Mouse (Mus musculus): Measurements from ENCODE around the gene Ankib1. TPM values are rescaled to one million over a fixed set of nuclear protein-coding genes. Genes with fewer than 3 reads are reported as not detected.

Ankib1 gene
- polyA plus RNA-seq, 1 experiment from 2014 or later: 15.6 TPM

GRCm38 (mm10) chr5:3719371-3719770 is 83.4 kb downstream of the Ankib1 start:
- H3K36me3 ChIP-seq (ENCODE audit: poor library complexity, severe bottlenecking): peaks cover 40% of the 10 kb centered on the region
- no peak overlapping the region for H3K27ac ChIP-seq
- ATAC-seq: no peak
- no peaks in the 10 kb centered on the region for H3K27me3 ChIP-seq
- H3K4me2 ChIP-seq: no peak overlapping the region
- WGBS: 96% methylated on average over 4 of the region's 4 CpGs
- no peak overlapping the region for H3K9ac ChIP-seq
- no peaks in the 10 kb centered on the region for H3K9me3 ChIP-seq (replicated peaks)
- no peaks in the 10 kb centered on the region for H3K4me1 ChIP-seq
- no peak overlapping the region for H3K4me3 ChIP-seq

GRCm38 (mm10) chr5:3715800-3716199 is 86.9 kb downstream of the Ankib1 start:
- Histone ChIP-seq H3K27me3 (no peaks in the 10 kb centered on the region), H3K27ac (no peak overlapping the region), H3K4me1 (no peaks in the 10 kb centered on the region), H3K36me3 (ENCODE audit: poor library complexity, severe bottlenecking) (peaks cover 34% of the 10 kb centered on the region), H3K4me2 (no peak overlapping the region), H3K9ac (no peak overlapping the region), H3K9me3 (replicated peaks) (no peaks in the 10 kb centered on the region), H3K4me3 (no peak overlapping the region)
- no peak for ATAC-seq
- 96% methylated on average over 5 of the region's 5 CpGs for whole genome bisulfite sequencing

GRCm38 (mm10) chr5:3702180-3702579 is 100.5 kb downstream of the Ankib1 start:
- Histone ChIP-seq H3K9ac (no peak overlapping the region), H3K27me3 (no peaks in the 10 kb centered on the region), H3K4me3 (no peak overlapping the region), H3K9me3 (replicated peaks) (no peaks in the 10 kb centered on the region), H3K4me1 (no peaks in the 10 kb centered on the region), H3K4me2 (no peak overlapping the region), H3K36me3 (ENCODE audit: poor library complexity, severe bottlenecking) (peaks cover 40% of the 10 kb centered on the region), H3K27ac (no peak overlapping the region)
- 95% methylated on average over 4 of the region's 4 CpGs for WGBS
- no peak for ATAC-seq

- H3K9me3 ChIP-seq (replicated peaks): no peaks in the 10 kb centered on the region
- H3K9ac ChIP-seq: no peak overlapping the region
- ATAC-seq: no peak
- H3K27me3 ChIP-seq: no peaks in the 10 kb centered on the region
- no peak overlapping the region for H3K27ac ChIP-seq
- no peak overlapping the region for H3K4me2 ChIP-seq
- peaks cover 49% of the 10 kb centered on the region for H3K36me3 ChIP-seq (ENCODE audit: poor library complexity, severe bottlenecking)
- WGBS: 97% methylated on average over 5 of the region's 5 CpGs
- no peaks in the 10 kb centered on the region for H3K4me1 ChIP-seq
- H3K4me3 ChIP-seq: no peak overlapping the region
Measured at GRCm38 (mm10) chr5:3700025-3700424, 102.7 kb downstream of the Ankib1 start.

- Histone ChIP-seq H3K9me3 (replicated peaks) (no peaks in the 10 kb centered on the region), H3K27ac (no peak overlapping the region), H3K9ac (no peak overlapping the region), H3K4me1 (no peaks in the 10 kb centered on the region), H3K27me3 (no peaks in the 10 kb centered on the region), H3K36me3 (ENCODE audit: poor library complexity, severe bottlenecking) (peaks cover 69% of the 10 kb centered on the region), H3K4me2 (no peak overlapping the region), H3K4me3 (no peak overlapping the region)
- ATAC-seq: no peak
- WGBS: 74% methylated on average over 3 of the region's 3 CpGs
Measured at GRCm38 (mm10) chr5:3696031-3696430, 106.7 kb downstream of the Ankib1 start.

- ATAC-seq: no peak
- Histone ChIP-seq H3K27ac (no peak overlapping the region), H3K36me3 (ENCODE audit: poor library complexity, severe bottlenecking) (peaks cover 66% of the 10 kb centered on the region), H3K27me3 (no peaks in the 10 kb centered on the region), H3K4me2 (no peak overlapping the region), H3K9me3 (replicated peaks) (no peaks in the 10 kb centered on the region), H3K4me1 (no peaks in the 10 kb centered on the region), H3K4me3 (no peak overlapping the region), H3K9ac (no peak overlapping the region)
- WGBS: 87% methylated on average over 4 of the region's 4 CpGs
Measured at GRCm38 (mm10) chr5:3695191-3695590, 107.5 kb downstream of the Ankib1 start.

- ATAC-seq: no peak
- Histone ChIP-seq H3K36me3 (ENCODE audit: poor library complexity, severe bottlenecking) (peaks cover 75% of the 10 kb centered on the region), H3K27me3 (no peaks in the 10 kb centered on the region), H3K9ac (no peak overlapping the region), H3K4me3 (no peak overlapping the region), H3K27ac (no peak overlapping the region), H3K9me3 (replicated peaks) (no peaks in the 10 kb centered on the region), H3K4me1 (no peaks in the 10 kb centered on the region), H3K4me2 (no peak overlapping the region)
- 94% methylated on average over 9 of the region's 9 CpGs for whole genome bisulfite sequencing
Measured at GRCm38 (mm10) chr5:3692956-3693355, 109.8 kb downstream of the Ankib1 start.

GRCm38 (mm10) chr5:3691283-3691682 is 111.4 kb downstream of the Ankib1 start:
- H3K27ac ChIP-seq: no peak overlapping the region
- H3K27me3 ChIP-seq: no peaks in the 10 kb centered on the region
- H3K9ac ChIP-seq: no peak overlapping the region
- H3K36me3 ChIP-seq (ENCODE audit: poor library complexity, severe bottlenecking): peaks cover 71% of the 10 kb centered on the region
- no peaks in the 10 kb centered on the region for H3K4me1 ChIP-seq
- no peaks in the 10 kb centered on the region for H3K9me3 ChIP-seq (replicated peaks)
- no peak for ATAC-seq
- 96% methylated on average over 3 of the region's 3 CpGs for WGBS
- no peak overlapping the region for H3K4me3 ChIP-seq
- no peak overlapping the region for H3K4me2 ChIP-seq

- H3K4me2 ChIP-seq: no peak overlapping the region
Measured at GRCm38 (mm10) chr5:3688298-3688697, 114.4 kb downstream of the Ankib1 start.

GRCm38 (mm10) chr5:3669938-3670554 is 132.7 kb downstream of the Ankib1 start:
- Histone ChIP-seq H3K9ac (no peak overlapping the region), H3K27ac (no peak overlapping the region), H3K4me1 (no peaks in the 10 kb centered on the region), H3K9me3 (replicated peaks) (no peaks in the 10 kb centered on the region), H3K36me3 (ENCODE audit: poor library complexity, severe bottlenecking) (no peaks in the 10 kb centered on the region), H3K27me3 (no peaks in the 10 kb centered on the region), H3K4me2 (no peak overlapping the region), H3K4me3 (no peak overlapping the region)
- WGBS: 89% methylated on average over 6 of the region's 6 CpGs
- ATAC-seq: no peak

More at GRCm38 (mm10) chr5:3688298-3688697, 114.4 kb downstream of the Ankib1 start:
- no peak overlapping the region for H3K4me3 ChIP-seq
- H3K4me1 ChIP-seq: no peaks in the 10 kb centered on the region; the same call in 1 of the 2 replicates
- no peak overlapping the region for H3K9ac ChIP-seq
- no peak for ATAC-seq
- no peak overlapping the region for H3K27ac ChIP-seq
- WGBS: 96% methylated on average over 8 of the region's 8 CpGs
- H3K36me3 ChIP-seq (ENCODE audit: poor library complexity, severe bottlenecking): peaks cover 45% of the 10 kb centered on the region
- H3K9me3 ChIP-seq (replicated peaks): no peaks in the 10 kb centered on the region
- H3K27me3 ChIP-seq: no peaks in the 10 kb centered on the region

GRCm38 (mm10) chr5:3666585-3666984 is 136.1 kb downstream of the Ankib1 start:
- Histone ChIP-seq H3K27ac (no peak overlapping the region), H3K27me3 (no peaks in the 10 kb centered on the region), H3K4me3 (no peak overlapping the region), H3K9ac (no peak overlapping the region), H3K36me3 (ENCODE audit: poor library complexity, severe bottlenecking) (no peaks in the 10 kb centered on the region), H3K4me1 (no peaks in the 10 kb centered on the region), H3K9me3 (replicated peaks) (no peaks in the 10 kb centered on the region), H3K4me2 (no peak overlapping the region)
- WGBS: 92% methylated on average over 12 of the region's 12 CpGs
- ATAC-seq: no peak

- Histone ChIP-seq H3K36me3 (ENCODE audit: poor library complexity, severe bottlenecking) (no peaks in the 10 kb centered on the region), H3K9ac (no peak overlapping the region), H3K9me3 (replicated peaks) (no peaks in the 10 kb centered on the region), H3K4me2 (no peak overlapping the region), H3K4me3 (no peak overlapping the region), H3K27ac (no peak overlapping the region), H3K4me1 (no peaks in the 10 kb centered on the region), H3K27me3 (no peaks in the 10 kb centered on the region)
- 89% methylated on average over 2 of the region's 2 CpGs for WGBS
- ATAC-seq: no peak
Measured at GRCm38 (mm10) chr5:3665225-3665624, 137.5 kb downstream of the Ankib1 start.

GRCm38 (mm10) chr5:3657085-3657484 is 145.6 kb downstream of the Ankib1 start, which contains the start of gene Gatad1:
TSS of gene Gatad1 (minus strand) at chr5:3657185.
- no peak within 1 kb of the TSS for H3K9ac ChIP-seq
- WGBS: 75% methylated on average over 5 of the region's 5 CpGs
- no peaks in the 10 kb centered on the region for H3K27me3 ChIP-seq

More at GRCm38 (mm10) chr5:3657085-3657484, 145.6 kb downstream of the Ankib1 start, which contains the start of gene Gatad1:
- Histone ChIP-seq H3K4me2 (no peak within 1 kb of the TSS), H3K9me3 (replicated peaks) (no peaks in the 10 kb centered on the region; the same call in 1 of the 2 replicates), H3K27ac (no peak within 1 kb of the TSS), H3K4me1 (no peaks in the 10 kb centered on the region), H3K4me3 (no peak within 1 kb of the TSS), H3K36me3 (ENCODE audit: poor library complexity, severe bottlenecking) (no peaks in the 10 kb centered on the region)
- ATAC-seq: no peak
